Mouse (Mus musculus) B cell, adult 2 months (primary cell): ENCODE results near the gene Tmem81.
"Not testable (repeated sequence)": the region's sequence is repeated elsewhere in the genome, so short reads cannot be mapped to it uniquely, and the experiment has no call there.

Source experiments
- DNase-seq, 2 experiments: peaks; one replicate each; pipeline ENCODE4 v3.0.0; 2022

The Tmem81 gene

DNA sequence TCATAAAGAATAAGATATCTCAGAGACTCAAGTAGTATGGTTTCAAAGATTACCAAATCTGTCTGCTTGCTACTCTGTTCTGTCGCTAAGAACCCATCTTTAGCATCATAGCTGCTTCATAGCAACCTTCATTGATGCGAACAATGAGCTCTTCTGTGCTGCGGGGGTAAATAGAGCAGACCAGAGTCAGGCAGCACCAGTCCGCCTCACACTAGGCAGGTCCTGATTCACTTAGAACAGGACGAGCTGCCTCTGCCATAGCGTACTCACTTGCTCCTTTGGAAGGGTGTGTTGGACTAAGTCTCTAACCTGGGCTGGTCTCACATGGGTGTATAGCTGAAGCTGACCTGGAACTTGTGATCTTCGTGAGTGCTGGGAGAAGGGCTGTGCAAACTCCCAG is at the start of gene Tmem81:
Tmem81 (plus strand) TSS at position 173 of the 400 bp plus-strand sequence.
- DNase-seq = no peak

GRCm38 (mm10) chr1:132464651-132465050 is 41.4 kb upstream of the Tmem81 start:
- DNase-seq = no peak

DNA sequence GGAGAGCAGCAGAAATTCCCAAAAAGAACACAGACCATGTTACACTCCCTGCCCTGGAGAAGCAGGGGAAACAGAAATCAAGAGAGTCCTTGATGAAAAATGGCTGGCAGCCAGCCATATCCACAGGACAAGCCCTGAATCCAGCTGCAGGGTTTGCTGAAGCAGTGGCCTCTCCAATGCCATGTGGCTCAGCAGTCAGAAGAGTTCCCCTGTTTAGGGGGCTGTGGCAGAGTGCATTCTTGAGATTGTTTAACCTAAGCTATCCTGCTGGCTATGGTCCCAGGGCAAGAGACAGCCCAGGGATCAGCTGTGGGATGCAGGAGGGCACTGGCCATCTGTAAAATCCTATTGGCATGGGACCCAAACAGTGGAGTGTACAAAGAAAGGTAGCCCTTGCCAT is 37.1 kb upstream of the Tmem81 start:
- no peak for DNase-seq

DNA sequence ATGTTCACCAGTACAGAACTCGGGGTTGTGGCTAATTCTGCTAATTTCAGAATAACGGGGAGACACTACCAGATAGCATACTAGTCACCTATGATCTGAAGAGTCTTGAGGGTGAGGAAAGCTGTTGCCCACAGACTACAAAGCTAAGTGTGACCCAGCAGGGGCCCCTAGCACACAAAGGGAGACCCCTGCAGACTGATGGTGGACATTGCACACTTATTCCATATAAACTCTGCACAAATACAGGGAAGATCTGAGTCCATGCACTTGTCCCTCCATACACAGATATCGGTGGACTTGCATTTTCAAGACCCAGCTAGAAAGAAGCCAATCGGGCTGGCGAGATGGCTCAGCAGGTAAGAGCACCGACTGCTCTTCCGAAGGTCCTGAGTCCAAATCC is 36.5 kb upstream of the Tmem81 start:
- no peak for DNase-seq

DNA sequence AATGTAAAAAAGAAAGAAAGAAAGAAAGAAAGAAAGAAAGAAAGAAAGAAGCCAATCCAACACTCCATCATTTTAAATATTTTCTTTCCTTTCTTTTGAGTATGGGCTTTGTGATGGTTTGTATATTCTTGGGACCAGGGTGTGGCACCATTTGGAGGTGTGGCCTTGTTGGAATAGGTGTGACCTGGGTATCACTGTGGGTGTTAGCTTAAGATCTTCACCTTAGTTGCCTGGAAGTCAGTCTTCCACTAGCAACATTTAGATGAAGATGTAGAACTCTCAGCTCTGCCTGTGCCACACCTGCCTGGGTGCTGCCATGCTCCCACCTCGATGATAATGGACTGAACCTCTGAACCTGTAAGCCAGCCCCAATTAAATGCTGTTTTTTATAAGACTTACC is 36.0 kb upstream of the Tmem81 start:
- DNase-seq = not testable (repeated sequence)

DNA sequence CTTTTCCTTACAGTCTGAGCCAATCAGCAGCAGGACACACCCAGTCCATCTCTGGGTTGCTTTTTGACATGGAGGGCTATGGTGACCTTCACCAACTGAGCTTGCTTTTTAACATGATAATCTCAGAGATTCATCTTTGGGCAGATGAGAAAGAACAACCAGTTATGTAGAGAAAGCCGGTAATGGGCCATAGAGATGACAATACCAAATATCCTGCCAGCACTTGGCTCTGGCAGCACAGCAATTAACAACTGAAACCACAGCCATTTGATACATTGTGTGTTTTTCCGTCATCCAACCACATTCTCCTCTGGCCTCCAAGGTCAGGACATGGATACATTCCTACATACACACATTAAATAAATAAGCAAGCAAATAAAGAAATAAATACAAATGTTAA is 35.0 kb upstream of the Tmem81 start:
- DNase-seq = no peak

- DNase-seq = no peak
Measured at GRCm38 (mm10) chr1:132471499-132471898, 34.5 kb upstream of the Tmem81 start.

DNA sequence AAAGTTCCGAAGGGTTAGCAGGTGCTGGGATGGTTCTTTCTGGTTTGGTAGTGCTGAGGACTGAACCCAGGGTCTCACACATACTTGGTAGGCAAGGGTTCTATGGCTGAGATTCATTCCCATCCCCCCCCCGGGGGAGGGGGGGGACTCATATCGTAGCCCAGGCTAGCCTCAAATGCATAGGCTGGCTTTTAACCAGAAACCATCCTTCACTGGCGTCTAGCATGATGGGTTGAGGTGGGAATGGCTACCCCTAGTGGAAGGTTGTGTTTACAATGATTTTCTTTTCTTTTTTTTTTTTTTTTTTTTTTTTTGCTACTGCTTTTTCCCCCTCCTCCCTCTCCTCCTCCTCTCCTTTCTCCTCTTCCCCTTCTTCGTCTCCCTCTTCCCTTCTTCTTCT is 33.5 kb upstream of the Tmem81 start:
- DNase-seq = peak; percentile 7 to 9

GRCm38 (mm10) chr1:132474496-132474895 is 31.5 kb upstream of the Tmem81 start:
- no peak for DNase-seq

- DNase-seq = no peak
Measured at GRCm38 (mm10) chr1:132476575-132476927, 29.5 kb upstream of the Tmem81 start.

GRCm38 (mm10) chr1:132476928-132477691 is 28.9 kb upstream of the Tmem81 start, which contains the start of gene Rbbp5:
Gene Rbbp5, plus strand, starts transcription at chr1:132477365.
- DNase-seq = peak; percentile 90 to 91

DNA sequence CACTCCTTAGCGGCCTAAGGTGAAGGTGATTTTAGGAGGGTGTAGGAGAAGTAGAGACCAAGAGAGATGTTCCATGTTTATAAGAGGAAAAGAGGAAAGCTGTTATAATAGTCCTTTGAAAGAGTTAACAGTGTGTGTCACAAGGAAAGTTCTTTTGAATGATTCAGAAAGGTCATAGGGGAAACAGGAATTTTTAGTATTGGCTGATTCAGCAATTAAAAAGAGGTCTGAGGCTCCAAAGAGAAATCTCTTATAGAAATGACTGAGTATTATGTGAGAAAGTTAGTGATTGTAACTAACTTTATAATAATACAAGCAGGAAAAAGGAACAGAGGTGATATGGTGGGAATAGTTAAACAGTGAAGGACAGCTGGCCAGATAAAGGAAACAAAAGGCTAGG is 26.6 kb upstream of the Tmem81 start:
- DNase-seq = no peak

DNA sequence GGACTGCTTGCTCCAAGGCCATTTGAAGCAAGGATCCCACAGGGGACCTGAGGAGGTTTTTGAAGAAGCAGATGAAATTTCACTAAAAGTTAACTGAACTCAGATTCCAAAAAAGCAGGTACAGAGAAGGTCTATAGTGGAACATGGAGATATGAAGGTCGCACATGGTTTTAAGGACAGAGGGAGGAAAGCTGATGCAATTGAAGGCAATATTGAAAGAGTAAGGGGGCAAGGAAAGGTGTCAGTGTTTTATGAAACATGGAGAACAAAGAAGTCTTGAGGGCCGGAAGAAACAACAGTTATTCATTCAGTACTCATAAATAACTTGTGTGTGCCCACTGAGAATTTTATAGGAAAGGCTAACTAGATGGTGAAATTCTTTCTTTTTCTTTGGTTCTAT is 24.4 kb upstream of the Tmem81 start:
- DNase-seq = no peak

DNA sequence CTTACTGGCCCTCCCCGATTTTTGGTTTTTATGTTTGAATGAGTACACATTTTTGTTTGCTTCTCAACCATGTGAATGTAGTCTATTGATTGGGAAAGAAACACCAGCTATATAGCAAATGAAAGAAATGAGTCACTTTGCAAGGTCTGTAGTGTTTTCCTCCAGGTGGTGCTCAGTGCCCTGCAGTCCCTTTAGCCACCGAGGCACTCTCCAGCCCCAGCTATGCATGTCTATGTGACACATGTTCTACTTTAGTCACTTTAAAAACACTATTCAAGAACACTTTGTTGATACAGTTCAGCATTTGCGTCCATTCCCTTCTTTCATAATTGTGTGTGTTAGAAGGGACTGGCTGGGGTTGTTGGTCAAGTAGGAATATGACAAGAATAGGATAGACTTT is 22.8 kb upstream of the Tmem81 start:
- DNase-seq = no peak

DNA sequence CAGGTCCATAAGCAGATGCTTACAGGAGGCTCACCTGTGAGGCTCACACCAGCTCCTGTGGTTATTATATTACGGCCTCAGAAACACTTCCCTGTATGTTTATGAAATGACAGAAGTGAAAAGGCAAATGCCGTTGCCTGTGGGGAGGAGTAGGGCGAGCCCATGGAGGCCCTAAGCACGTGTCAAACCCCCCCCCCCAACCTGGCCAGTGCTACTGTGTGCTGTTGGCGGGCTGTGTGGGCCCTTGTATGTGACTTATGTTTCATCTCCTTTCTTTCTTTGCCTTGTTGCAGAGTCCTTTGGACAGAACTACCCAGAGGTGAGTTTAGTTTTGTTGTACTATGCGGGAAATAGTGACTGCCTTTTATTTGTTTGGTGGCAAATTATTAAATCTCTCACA is 22.3 kb upstream of the Tmem81 start:
- DNase-seq = no peak

- no peak for DNase-seq
Measured at GRCm38 (mm10) chr1:132500535-132500934, 5.5 kb upstream of the Tmem81 start.

- DNase-seq = no peak
Measured at GRCm38 (mm10) chr1:132505155-132505554, 875 bp upstream of the Tmem81 start.

DNA sequence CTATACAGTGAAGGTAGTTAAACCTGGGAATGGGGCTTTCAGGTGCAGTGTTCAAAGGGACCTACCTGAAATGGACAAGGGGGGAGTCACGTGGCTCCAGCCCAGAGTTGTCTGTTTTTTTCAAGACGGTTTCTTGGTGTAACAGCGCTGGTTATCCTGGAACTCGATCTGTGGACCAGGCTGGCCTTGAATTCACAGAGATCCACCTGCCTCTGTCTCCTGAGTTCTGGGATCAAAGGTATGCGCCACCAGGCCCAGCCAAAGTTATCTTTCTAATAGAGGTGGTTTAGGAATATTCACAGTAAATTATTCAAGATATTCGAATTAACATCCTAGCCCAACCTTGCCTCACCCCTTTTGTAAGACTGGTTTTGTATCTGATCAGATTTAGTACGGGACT is 626 bp downstream of the Tmem81 start:
- DNase-seq = no peak

DNA sequence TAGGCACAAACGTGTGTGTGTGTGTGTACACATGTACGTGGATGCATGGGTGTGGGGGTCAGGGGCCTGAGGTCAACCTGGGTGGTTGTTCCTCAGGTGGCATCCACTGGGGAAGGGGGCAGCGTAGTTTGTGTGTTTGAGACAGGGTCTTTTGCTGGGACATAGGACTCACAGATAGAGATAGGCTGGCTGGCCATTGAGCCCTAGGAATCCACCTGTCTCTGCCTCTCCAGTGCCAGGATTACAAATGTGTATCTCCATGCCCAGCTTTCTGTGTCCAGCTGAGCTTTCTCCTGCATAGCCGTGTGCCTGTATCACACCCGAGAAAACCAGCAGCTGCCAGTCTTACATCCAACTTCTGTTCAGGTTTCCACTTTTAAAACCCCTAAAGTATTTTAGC is 3.7 kb downstream of the Tmem81 start:
- DNase-seq = no peak

GRCm38 (mm10) chr1:132511521-132511920 is 5.5 kb downstream of the Tmem81 start:
- DNase-seq = no peak

DNA sequence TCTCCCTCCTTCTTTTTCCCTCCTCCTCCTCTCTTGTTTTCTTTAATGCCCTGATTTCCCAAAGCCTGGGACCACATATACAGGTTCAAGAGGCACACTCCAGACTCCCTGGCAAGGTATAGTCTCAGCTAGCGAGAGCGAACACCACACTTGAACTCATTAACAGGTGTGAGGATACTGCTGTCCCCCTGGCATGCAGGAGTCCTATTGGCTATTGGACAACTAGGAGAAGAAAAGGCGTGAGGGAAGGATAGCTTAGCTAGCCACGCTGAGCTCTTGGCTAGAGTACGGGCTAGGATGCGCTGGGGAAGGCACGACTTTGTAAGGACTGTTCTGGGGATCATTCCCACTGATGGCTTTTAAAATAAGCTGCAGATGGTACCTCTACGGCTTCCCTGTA is 6.1 kb downstream of the Tmem81 start:
- DNase-seq = no peak

DNA sequence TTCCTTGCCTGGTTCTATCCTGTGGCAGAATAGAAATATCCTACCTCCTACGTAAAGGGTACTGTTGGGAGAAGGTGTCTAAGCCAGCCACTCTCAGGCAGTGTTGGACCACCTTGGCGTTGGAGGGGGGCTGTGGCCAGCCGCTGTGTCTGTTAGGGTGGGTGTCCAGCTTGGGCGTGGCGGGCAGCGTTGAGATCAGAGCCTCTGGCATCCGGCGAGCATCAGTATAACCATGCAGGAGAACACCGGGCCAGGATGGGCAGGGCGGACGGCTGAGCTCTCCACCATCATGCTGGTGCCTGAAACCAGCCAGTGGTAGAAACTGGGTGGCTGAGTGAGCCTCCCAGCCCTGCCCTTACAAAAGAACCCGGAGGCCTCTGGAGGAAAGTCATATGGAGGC is 9.3 kb downstream of the Tmem81 start:
- DNase-seq = no peak

GRCm38 (mm10) chr1:132516776-132517175 is 10.7 kb downstream of the Tmem81 start:
- no peak for DNase-seq

DNA sequence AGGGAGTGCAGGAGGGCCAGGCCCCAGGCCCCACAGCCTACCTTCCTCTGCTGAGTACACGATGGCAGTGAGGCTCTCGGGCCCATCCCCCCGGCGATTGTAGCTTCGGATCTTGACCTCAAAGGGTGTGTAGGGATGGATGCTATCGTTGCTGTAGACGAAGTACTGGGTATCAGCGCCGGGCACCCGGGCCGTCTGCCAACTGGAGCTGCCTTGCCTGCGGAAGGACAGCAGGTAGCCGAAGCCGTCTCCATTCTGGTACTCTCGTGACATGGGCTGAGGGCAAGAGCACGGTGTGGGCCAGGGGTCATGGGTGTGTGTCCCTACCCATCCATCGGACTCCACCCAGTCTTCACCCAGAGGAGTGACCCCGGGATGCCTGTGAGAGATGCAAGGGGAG is 12.6 kb downstream of the Tmem81 start:
- DNase-seq = no peak

DNA sequence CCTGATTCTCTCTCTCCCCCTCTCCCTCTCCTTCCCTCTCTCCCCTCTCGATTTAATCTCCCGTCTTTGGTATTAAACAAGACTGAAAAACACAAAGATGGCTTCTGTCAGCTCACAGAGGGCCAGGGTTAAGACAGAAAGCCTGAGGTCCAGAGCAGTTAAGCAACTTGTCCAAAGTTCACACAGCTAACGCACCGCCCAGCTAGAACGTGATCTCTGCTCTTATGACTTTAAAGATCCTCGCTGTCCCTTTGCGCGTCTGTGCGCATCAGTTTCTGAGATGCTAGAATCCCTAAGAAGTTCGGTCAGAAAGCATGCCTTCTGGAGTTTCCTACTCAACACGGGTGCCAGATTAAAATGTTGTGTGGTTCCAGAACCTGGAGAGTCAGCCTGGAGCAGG is 13.7 kb downstream of the Tmem81 start:
- no peak for DNase-seq
